Mouse (Mus musculus): ENCODE data around the gene Rasgrf1.

- TF ChIP-seq CTCF (IDR thresholded peaks at IDR 0.05; ENCODE audit: low read depth, low read length) (no peak), GATA1 (IDR thresholded peaks at IDR 0.05; ENCODE audit: borderline replicate concordance, low read length) (no peak), POLR2AphosphoS5 (IDR thresholded peaks at IDR 0.05; ENCODE audit: insufficient replicate concordance, low read depth, low read length) (no peak), GATA2 (IDR thresholded peaks at IDR 0.05; ENCODE audit: borderline replicate concordance, low read depth, low read length) (no peak)
Observed at GRCm38 (mm10) chr9:89979248-89979647, 69.5 kb downstream of the Rasgrf1 start.

Measured in G1E (cell line).